Mouse (Mus musculus) heart, postnatal 0 days (tissue): ENCODE measurements around the gene Znfx1.

Experiments
- CTCF ChIP-seq: IDR thresholded peaks from 2 replicates; pipeline ENCODE4 v1.5.1; 2016; ENCODE audit warnings: antibody characterized with exemption, control low read depth, low read depth
- EP300 ChIP-seq: IDR thresholded peaks from 2 replicates; pipeline ENCODE4 v1.6.1; 2016; ENCODE audit warnings: antibody characterized with exemption, low read depth

GRCm38 (mm10) chr2:167074587-167074986 lies 11.8 kb upstream of the Znfx1 start:
- TF ChIP-seq CTCF (no peak), EP300 (no peak)
